Mouse (Mus musculus): ENCODE measurements at regions not wholly inside any gene's neighbourhood (a gene's known extent, or its start where the extent isn't known, plus 50 kb on each side); places are given as distances from the start of the nearest gene placed in this dataset.

- DNase-seq: no peak
Observed at GRCm38 (mm10) chr10:53165036-53165435, 172.4 kb upstream of the Pln start.

- no peak for DNase-seq
Observed at GRCm38 (mm10) chr10:53167767-53168166, 169.7 kb upstream of the Pln start.

DNA sequence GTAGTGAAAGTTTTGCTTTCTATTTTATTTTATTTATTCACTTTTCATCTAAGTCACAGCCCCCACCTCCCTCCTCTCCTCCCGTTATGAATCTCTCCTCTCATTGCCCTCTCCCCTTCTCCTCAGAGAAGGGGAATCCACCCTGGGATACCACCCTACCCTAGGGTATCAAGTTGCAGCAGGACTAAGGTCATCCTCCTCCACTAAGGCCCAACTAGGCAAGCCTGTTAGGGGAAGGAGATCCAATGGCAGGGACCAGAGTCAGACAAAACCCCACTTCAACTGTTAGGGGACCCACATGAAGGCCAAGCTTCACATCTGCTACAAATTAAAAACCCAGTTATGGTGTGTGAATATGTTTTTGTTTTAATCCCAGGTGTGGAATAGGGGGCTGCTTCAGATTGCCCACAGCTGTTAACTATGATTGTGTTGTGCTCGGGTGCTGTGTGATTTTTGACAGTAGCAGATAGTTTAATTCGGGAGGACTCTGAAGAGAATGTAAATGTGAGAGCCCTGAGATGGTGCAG lies 163.4 kb upstream of the Pln start:
- no peak for DNase-seq

DNA sequence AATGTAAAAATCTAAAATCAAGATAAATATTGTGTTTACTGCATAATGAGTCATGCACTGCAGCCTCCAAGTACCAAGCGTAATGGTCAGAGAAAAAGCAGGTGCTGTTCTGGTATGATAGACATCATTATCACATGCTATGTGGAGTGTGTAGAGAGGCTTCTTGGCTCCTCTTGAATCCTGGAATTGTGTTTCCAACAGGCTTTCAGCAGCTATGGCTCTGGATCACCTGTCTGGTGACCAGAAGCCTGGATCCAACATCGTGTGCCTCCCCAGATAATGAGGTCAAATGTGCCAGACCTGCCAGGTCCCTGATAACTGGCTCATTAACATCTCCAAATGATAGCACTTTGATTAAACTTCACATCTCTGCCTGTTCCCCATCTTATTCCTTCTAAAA lies 161.5 kb upstream of the Pln start:
- DNase-seq: no peak

DNA sequence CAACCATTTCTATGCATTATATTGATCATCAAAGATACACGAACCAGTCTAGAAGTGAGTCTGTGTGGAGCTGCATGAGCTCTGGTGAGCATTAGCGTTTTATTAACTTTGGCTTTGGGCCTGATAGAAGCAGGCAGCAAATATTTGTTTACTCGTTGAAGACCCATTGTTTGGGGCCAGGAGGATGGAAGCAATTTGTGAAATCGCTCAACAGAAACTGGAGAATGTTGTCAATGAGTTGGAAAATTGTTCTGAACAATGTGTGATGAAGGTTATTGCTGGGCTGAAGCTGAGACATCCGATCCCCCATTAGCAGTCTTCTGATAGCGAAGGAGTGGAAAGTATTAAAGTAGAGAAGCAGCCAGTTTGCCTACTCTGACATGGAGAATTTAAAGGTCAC lies 158.9 kb upstream of the Pln start:
- DNase-seq: no peak

DNA sequence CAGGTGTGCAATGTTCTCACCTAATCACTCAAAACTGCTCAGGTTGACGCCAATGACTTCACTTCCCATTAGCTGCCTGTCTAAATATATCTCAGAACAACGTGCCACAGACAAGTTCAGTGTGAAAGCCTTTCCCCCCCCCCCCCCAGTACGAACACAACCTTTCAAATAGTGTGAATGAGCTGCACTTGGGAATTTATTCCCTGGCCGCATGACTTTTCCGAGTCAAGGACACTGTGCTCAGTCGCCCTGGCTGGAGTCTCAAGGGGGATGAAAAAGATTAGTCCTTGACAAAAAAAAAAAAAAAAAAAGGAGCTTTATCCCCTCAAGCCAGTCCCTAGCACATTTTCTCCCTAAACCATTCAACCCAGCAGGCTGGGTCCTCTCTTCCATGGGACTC lies 158.4 kb upstream of the Pln start:
- no peak for DNase-seq

DNA sequence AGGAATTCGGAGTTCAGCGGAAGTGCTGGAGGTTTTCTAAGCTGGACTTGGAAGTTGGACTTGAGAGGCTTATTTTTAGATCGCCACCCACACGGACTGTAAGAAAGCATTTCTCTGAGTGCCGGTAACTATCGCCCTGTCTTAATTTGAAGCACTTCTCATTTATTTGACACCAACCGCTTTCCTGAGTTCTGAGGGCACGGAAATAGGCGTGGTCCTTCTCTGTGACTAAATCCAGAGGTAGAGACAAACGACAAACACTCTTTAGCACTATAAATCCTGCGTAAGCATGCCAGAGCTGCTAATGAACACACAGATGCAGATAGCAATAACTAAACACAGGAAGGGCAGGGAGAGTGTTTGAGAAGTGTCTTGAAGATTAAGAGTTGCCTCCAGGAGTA lies 156.7 kb upstream of the Pln start:
- DNase-seq: no peak

DNA sequence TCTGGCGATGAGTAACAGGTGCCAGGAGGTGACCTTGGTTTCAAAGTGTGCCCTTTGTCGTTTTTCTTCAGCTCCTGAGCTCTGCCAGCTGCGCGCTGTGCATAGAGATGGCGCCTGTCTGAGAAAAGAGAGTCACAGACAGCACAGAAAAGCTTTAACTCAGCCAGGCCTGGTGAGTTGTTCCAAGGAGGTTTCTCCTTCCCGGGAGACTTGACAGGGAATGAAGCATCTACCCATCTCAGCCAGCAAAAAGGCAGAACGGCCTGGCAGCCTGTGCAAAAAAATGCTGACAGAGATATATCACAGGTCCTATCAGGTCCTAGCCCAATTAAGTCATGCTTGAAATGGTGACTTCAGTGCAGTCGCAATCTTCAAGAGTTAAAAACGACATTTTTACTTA lies 156.1 kb upstream of the Pln start:
- DNase-seq: no peak

DNA sequence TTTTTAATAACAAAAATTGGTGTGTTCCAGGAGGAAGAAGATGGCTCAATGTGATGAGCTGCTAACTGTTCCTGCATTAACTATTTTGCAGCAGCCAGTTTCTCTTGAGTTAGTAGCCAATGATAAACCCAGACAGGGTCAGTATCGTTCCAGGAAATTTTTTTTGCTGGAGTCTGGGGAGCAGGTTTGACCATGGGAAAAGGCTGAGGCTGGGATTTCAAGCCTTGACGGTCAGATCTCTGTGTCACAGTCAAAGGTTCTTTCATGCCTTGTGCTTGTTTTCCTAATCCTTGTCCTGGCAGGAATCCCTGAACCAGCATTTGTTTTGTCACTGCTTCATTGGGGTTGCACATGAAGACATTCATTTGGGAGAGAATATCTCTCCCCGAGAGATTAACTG lies 129.0 kb upstream of the Pln start:
- peak; percentile 22 for DNase-seq

DNA sequence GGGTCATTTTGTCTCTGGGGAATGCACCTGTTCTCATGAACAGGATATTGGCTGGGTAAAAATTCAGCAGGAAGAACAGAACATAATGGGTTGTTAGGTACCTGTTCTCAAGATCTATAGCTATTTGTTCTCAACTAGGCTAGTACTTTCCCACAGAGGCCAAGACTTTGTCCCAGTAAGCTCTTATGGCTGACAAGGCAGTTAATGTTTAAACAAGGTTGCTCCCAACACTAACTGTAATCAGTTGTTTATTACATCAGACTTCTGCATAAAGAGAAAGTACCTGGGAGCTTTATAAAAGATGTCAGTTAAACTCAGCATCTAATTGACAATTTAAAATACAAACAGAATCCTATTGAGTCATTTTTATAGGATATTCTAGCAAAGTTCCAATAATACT lies 127.6 kb upstream of the Pln start:
- no peak for DNase-seq

Data from kidney, adult 11 months (tissue).